Mouse (Mus musculus) bone marrow macrophage, adult 2 months (primary cell): ENCODE measurements around the gene Zdhhc22. TPM values are rescaled to one million over a fixed set of nuclear protein-coding genes. Genes with fewer than 3 reads are reported as not detected.

Experiments
- H3K27ac ChIP-seq: 2 replicates; pipeline ENCODE4 v1.5.1; 2012; ENCODE audit warnings: low read depth, low read length; ENCODE audit not compliant: insufficient read depth
- H3K4me1 ChIP-seq: 2 replicates; pipeline ENCODE4 v1.6.1; 2012; ENCODE audit warnings: low read length; ENCODE audit not compliant: control insufficient read depth, insufficient read depth
- H3K4me3 ChIP-seq: 2 replicates; pipeline ENCODE4 v1.5.1; 2012; ENCODE audit warnings: mild to moderate bottlenecking, low read length, moderate library complexity; ENCODE audit not compliant: insufficient read depth
- CTCF ChIP-seq: IDR thresholded peaks from 2 replicates; pipeline ENCODE4 v1.5.1; 2012; ENCODE audit warnings: low read depth, mild to moderate bottlenecking, low read length, moderate library complexity
- POLR2A ChIP-seq: IDR thresholded peaks from 2 replicates; pipeline ENCODE4 v1.6.1; 2012; ENCODE audit warnings: mild to moderate bottlenecking, low read depth, low read length, borderline replicate concordance
- polyA plus RNA-seq: library from polyadenylated mRNA; stranded (reverse); fragments of >200 nt; gene quantifications from 2 replicates; pipeline ENCODE4 v1.2.4, GENCODE M21; 2012; ENCODE audit not compliant: missing spikeins, insufficient read depth, insufficient read length

Gene Zdhhc22
- polyA plus RNA-seq, 1 experiment, result not detected

GRCm38 (mm10) chr12:86977833-86978232 is 12.4 kb downstream of the Zdhhc22 start:
- no peak overlapping the region for H3K27ac ChIP-seq
- TF ChIP-seq CTCF (no peak), POLR2A (no peak)
- H3K4me1 ChIP-seq, result peaks cover 16% of the 10 kb centered on the region
- H3K4me3 ChIP-seq, result no peak overlapping the region

- peak; percentile 65 for TF ChIP-seq CTCF
- no peak for TF ChIP-seq POLR2A
- H3K4me1 ChIP-seq, result peaks cover 18% of the 10 kb centered on the region
- H3K4me3 ChIP-seq, result no peak overlapping the region
- no peak overlapping the region for H3K27ac ChIP-seq
Measured at GRCm38 (mm10) chr12:86976511-86977168, 13.6 kb downstream of the Zdhhc22 start.

GRCm38 (mm10) chr12:86975761-86976160 is 14.5 kb downstream of the Zdhhc22 start:
- Histone ChIP-seq H3K27ac (no peak overlapping the region), H3K4me3 (no peak overlapping the region), H3K4me1 (peaks cover 18% of the 10 kb centered on the region)
- TF ChIP-seq CTCF (no peak), POLR2A (no peak)

- Histone ChIP-seq H3K4me3 (peak overlapping the region; percentile 46), H3K4me1 (peaks cover 18% of the 10 kb centered on the region), H3K27ac (no peak overlapping the region)
- no peak for TF ChIP-seq POLR2A
- peak; percentile 97 for TF ChIP-seq CTCF
Measured at GRCm38 (mm10) chr12:86974387-86975288, 15.6 kb downstream of the Zdhhc22 start.

- Histone ChIP-seq H3K4me1 (peaks cover 25% of the 10 kb centered on the region), H3K27ac (no peak overlapping the region), H3K4me3 (no peak overlapping the region)
- TF ChIP-seq POLR2A (no peak), CTCF (no peak)
Measured at GRCm38 (mm10) chr12:86973706-86974105, 16.5 kb downstream of the Zdhhc22 start.

GRCm38 (mm10) chr12:86973216-86973615 is 17.0 kb downstream of the Zdhhc22 start:
- Histone ChIP-seq H3K4me3 (no peak overlapping the region), H3K27ac (no peak overlapping the region), H3K4me1 (peaks cover 29% of the 10 kb centered on the region)
- TF ChIP-seq POLR2A (no peak), CTCF (no peak)

- no peak overlapping the region for H3K27ac ChIP-seq
- no peak for TF ChIP-seq CTCF
- no peak for TF ChIP-seq POLR2A
- peaks cover 33% of the 10 kb centered on the region for H3K4me1 ChIP-seq
- no peak overlapping the region for H3K4me3 ChIP-seq
Measured at GRCm38 (mm10) chr12:86971089-86971488, 19.1 kb downstream of the Zdhhc22 start.

GRCm38 (mm10) chr12:86969220-86969601 is 21.0 kb downstream of the Zdhhc22 start:
- TF ChIP-seq POLR2A (no peak), CTCF (no peak)
- H3K4me1 ChIP-seq, result peaks cover 28% of the 10 kb centered on the region
- 0 out of 2 replicates have a peak overlapping the region, but pooled peaks have one; percentile 44 for H3K27ac ChIP-seq
- H3K4me3 ChIP-seq, result no peak overlapping the region

GRCm38 (mm10) chr12:86968468-86969219 is 21.6 kb downstream of the Zdhhc22 start:
- Histone ChIP-seq H3K27ac (peak overlapping the region; percentile 44), H3K4me1 (peaks cover 22% of the 10 kb centered on the region), H3K4me3 (no peak overlapping the region)
- no peak for TF ChIP-seq CTCF
- no peak for TF ChIP-seq POLR2A
